Mouse (Mus musculus) inflammation-experienced regulatory T-cells (primary cell): ENCODE measurements around the gene Gm10406. TPM values are rescaled to one million over a fixed set of nuclear protein-coding genes. Genes with fewer than 3 reads are reported as not detected.

Experiments
- polyA plus RNA-seq, 2 experiments: library from polyadenylated mRNA; unstranded; fragments of 100-300 nt; shearing (Covaris generic); gene quantifications; one replicate each; pipeline ENCODE4 v1.2.1; 2017

Gene Gm10406
- polyA plus RNA-seq: 1 to 10 TPM in 1 of 2 experiments, under 1 TPM in 1; 0.29 to 2.2 TPM

DNA sequence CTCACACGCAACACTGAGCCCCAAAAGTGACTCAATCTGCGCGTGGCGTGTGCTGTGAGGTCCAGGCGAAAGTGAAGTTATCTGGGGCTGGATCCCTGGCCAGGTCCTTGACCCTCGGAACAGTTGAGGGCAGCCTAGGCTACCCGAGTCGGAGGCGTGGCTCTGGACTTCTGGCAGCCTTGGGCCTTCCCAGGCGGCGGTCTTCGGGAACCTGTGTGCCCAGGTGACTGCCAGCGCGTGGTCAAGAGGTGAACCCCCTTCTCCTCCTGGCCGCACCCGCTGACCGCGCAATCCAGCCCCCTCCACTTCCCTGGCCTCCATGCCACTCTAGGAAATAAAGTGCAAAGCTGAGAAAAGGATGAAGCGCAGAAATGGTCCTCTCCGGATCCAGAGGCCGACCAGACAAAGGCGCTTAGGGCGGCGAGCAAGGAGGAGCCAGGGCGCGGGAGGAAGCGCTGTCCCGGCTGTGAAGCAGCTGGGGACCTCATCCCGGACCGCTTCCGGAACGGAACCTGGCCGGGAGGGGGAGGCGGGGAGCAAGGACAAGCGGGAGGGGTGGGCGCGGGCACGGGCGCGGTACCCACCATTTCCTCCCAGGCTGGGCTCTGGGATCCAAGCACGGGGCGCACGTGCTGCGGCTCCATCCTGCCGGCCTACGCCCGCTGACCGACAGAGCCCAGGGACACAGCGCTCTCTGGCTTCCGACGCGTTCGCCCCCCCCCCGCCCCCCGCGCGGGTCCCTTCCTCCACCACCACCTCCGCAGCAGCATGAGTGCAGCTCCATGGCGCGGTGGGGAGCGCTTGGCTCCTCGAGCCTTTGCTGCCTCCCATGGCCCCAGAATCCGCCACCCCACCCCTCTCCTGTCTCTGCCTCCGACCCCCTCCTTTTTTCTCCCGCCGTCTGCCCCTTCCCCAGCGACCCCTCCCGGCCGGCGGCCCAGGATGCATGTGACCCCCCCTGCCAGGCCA is at the start of gene Gm10406:
Gene Gm10406 (minus strand): TSS at position 669 of the 969 bp plus-strand sequence.

DNA sequence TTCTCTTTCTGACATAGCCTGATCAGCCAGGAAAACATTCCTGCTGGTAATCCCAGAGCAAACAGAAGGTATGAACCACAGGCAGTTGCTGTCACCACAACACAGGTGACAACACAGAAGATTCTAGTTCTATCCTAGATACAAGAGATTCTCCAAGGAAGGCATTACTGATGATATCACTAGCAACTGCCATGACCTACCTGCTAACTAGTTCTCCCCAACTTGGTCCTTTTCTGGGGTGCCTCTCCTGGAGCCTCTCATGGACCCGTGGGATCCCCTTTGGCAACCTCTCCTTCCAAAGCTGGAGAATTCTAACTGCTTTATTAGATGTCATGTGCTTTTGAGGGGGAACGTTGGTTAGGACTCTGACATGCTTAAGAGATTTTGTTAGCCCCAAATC is 17.6 kb upstream of the Gm10406 start, which contains the start of gene Gm3685:
Gene Gm3685 (minus strand): TSS at position 101 of the 400 bp plus-strand sequence.

DNA sequence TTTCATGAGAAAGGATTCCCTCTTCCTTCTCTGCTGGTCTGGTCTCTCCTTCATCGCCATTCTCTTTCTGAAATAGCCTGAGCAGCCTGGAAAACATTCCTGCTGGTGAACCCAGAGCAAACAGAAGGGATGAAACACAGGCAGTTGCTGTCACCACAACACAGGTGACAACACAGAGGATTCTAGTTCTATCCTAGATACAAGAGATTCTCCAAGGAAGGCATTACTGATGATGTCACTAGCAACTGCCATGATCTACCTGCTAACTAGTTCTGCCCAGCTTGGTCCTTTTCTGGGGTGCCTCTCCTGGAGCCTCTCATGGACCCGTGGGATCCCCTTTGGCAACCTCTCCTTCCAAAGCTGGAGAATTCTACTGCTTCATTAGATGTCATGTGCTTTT is 53.5 kb downstream of the Gm10406 start, which contains the start of gene Gm6356:
Gene Gm6356 (minus strand): TSS at position 101 of the 400 bp plus-strand sequence.

Other genes starting within 250 kb of the Gm10406 start
- not detected for gene Gm3642, start 187.1 kb downstream of the Gm10406 start, polyA plus RNA-seq
- 10 to 100 TPM in 1 of 2 experiments, 1 to 10 TPM in 1; 1.8 to 13.4 TPM for gene Gm3667, start 137.5 kb downstream of the Gm10406 start, polyA plus RNA-seq
- under 1 TPM in 1 of 2 experiments, not detected in 1; 0.33 TPM for gene Gm6356, start 53.6 kb downstream of the Gm10406 start, polyA plus RNA-seq
- not detected for gene Gm3685, start 17.5 kb upstream of the Gm10406 start, polyA plus RNA-seq
- gene Gm3696, start 73.2 kb upstream of the Gm10406 start, polyA plus RNA-seq: 1 to 10 TPM; 1.5 to 5.1 TPM
- under 1 TPM; 0.11 to 0.38 TPM for gene Gm6676, start 98.0 kb upstream of the Gm10406 start, polyA plus RNA-seq
- gene Gm3512, start 147.1 kb upstream of the Gm10406 start, polyA plus RNA-seq: 10 to 100 TPM in 1 of 2 experiments, under 1 TPM in 1; 0.33 to 10.9 TPM
- under 1 TPM; 0.11 to 0.38 TPM for gene Gm16434, start 167.1 kb upstream of the Gm10406 start, polyA plus RNA-seq
- gene Gm3727, start 237.3 kb upstream of the Gm10406 start, polyA plus RNA-seq: not detected